Mouse (Mus musculus) ES-E14 (cell line): Measurements from ENCODE around the gene Kcnj10. TPM values are rescaled to one million over a fixed set of nuclear protein-coding genes. Genes with fewer than 3 reads are reported as not detected.

ENCODE experiments used
- DNase-seq: peaks from one replicate; pipeline ENCODE4 v3.0.0-alpha.2; 2013; ENCODE audit warnings: low read depth, low spot score
- H3K27ac ChIP-seq: 2 replicates; pipeline ENCODE4 v1.5.1; 2012; ENCODE audit warnings: low read depth, mild to moderate bottlenecking, low read length, moderate library complexity, mixed read lengths; ENCODE audit not compliant: poor library complexity, insufficient read depth, severe bottlenecking
- H3K36me3 ChIP-seq: 2 replicates; pipeline ENCODE4 v1.6.1; 2012; ENCODE audit warnings: mild to moderate bottlenecking, low read length, moderate library complexity, mixed read lengths; ENCODE audit not compliant: control insufficient read depth, poor library complexity, insufficient read depth, severe bottlenecking
- H3K4me1 ChIP-seq, 2 experiments: fragments of 150-350 bp in 1 of 2; sonication (generic) in 1 of 2; 2 replicates each; pipeline ENCODE4 v1.6.1; 2012; ENCODE audit warnings: low read length in 2 of 2, mild to moderate bottlenecking in 1 of 2, mixed read lengths in 1 of 2; ENCODE audit not compliant: control insufficient read depth in 2 of 2, insufficient read depth in 2 of 2, poor library complexity in 1 of 2
- H3K4me3 ChIP-seq, 2 experiments: fragments of 150-350 bp in 1 of 2; sonication (generic) in 1 of 2; 2 replicates each; pipeline ENCODE4 v1.5.1; 2012; ENCODE audit warnings: low read length in 2 of 2, low read depth in 1 of 2, mild to moderate bottlenecking in 1 of 2, mixed read lengths in 1 of 2; ENCODE audit not compliant: insufficient read depth in 1 of 2, poor library complexity in 1 of 2, severe bottlenecking in 1 of 2
- H3K9ac ChIP-seq: 2 replicates; pipeline ENCODE4 v1.6.1; 2012; ENCODE audit warnings: low read depth, mild to moderate bottlenecking, low read length, mixed read lengths; ENCODE audit not compliant: poor library complexity, insufficient read depth, severe bottlenecking
- H3K9me3 ChIP-seq: fragments of 150-350 bp; sonication (generic); 2 replicates; pipeline ENCODE4 v1.6.1; 2012; ENCODE audit warnings: low read depth, mild to moderate bottlenecking, low read length; ENCODE audit not compliant: control insufficient read depth, insufficient read depth
- CHD2 ChIP-seq: IDR thresholded peaks from 2 replicates; pipeline ENCODE4 v1.6.1; 2014; ENCODE audit warnings: mild to moderate bottlenecking, low read depth, low read length, inconsistent platforms
- HCFC1 ChIP-seq: IDR thresholded peaks from 2 replicates; pipeline ENCODE4 v1.6.1; 2012; ENCODE audit warnings: low read length, inconsistent platforms, borderline replicate concordance; ENCODE audit not compliant: insufficient read depth
- MAFK ChIP-seq: IDR thresholded peaks from 2 replicates; pipeline ENCODE4 v1.6.1; 2014; ENCODE audit warnings: mild to moderate bottlenecking, low read depth, low read length, inconsistent platforms; ENCODE audit not compliant: insufficient read depth
- ZC3H11A ChIP-seq: IDR thresholded peaks from 2 replicates; pipeline ENCODE4 v1.6.1; 2012; ENCODE audit warnings: low read depth, mild to moderate bottlenecking, inconsistent platforms, low read length, borderline replicate concordance
- ZNF384 ChIP-seq: IDR thresholded peaks from 2 replicates; pipeline ENCODE4 v1.6.1; 2012; ENCODE audit warnings: low read depth, low read length, inconsistent platforms
- in situ Hi-C, 2 experiments: fragments of 600-800 bp; cut with MboI; formaldehyde crosslinking; loops; one replicate each; pipeline ENCODE4 v1.15.1; 2025; ENCODE audit warnings: low sequenced_read_pairs in 2 of 2, inconsistent platforms in 1 of 2; ENCODE audit not compliant: unreplicated experiment in 2 of 2
- total RNA-seq: library from RNA; depleted of rRNA; stranded (reverse); fragments of 300-350 nt; gene quantifications from 2 replicates; pipeline ENCODE4 v1.2.3, GENCODE M21; 2012

Gene Kcnj10
- total RNA-seq, 1 experiment, result 0.80 TPM

DNA sequence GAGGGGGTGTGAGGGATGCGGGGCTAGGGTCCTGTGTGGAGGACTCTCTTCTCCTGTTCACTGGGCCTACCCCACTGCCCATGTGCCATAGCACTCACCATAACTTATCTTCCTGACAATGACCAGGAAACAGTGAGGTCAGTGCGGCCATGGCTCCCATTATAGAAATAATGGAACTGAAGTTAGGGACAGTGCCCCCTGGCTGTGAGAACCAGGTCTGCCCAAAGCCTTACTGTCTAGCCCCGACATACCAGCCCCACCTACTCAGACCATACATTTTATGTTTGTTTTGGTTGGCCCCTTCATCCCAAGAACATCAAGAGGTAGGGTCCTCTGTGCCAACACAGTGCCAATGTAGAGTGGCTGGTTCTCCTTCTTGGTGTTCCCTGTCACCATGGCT, 35.4 kb upstream of the Kcnj10 start:
- TF ChIP-seq HCFC1, result no peak
- no peak for TF ChIP-seq ZC3H11A
- TF ChIP-seq ZNF384, result no peak
- no peak for TF ChIP-seq CHD2
- no peak for TF ChIP-seq MAFK
- Histone ChIP-seq H3K36me3 (no peaks in the 10 kb centered on the region), H3K27ac (no peak overlapping the region), H3K4me1 (peaks cover 0 to 26% of the 10 kb centered on the region in 2 experiments; a peak in 2 of 4 replicates), H3K9me3 (no peaks in the 10 kb centered on the region), H3K9ac (no peak overlapping the region), H3K4me3 (no peak overlapping the region)
- no peak for DNase-seq
- in situ Hi-C loops, result no loop called here

GRCm38 (mm10) chr1:172306196-172306595, 34.8 kb upstream of the Kcnj10 start:
- Histone ChIP-seq H3K9me3 (no peaks in the 10 kb centered on the region), H3K36me3 (no peaks in the 10 kb centered on the region), H3K4me1 (peaks cover 0 to 28% of the 10 kb centered on the region in 2 experiments; a peak in 2 of 4 replicates), H3K4me3 (no peak overlapping the region), H3K9ac (no peak overlapping the region), H3K27ac (no peak overlapping the region)
- no peak for DNase-seq
- in situ Hi-C loops, result no loop called here
- TF ChIP-seq ZNF384 (no peak), HCFC1 (no peak), CHD2 (no peak), ZC3H11A (no peak), MAFK (no peak)

DNA sequence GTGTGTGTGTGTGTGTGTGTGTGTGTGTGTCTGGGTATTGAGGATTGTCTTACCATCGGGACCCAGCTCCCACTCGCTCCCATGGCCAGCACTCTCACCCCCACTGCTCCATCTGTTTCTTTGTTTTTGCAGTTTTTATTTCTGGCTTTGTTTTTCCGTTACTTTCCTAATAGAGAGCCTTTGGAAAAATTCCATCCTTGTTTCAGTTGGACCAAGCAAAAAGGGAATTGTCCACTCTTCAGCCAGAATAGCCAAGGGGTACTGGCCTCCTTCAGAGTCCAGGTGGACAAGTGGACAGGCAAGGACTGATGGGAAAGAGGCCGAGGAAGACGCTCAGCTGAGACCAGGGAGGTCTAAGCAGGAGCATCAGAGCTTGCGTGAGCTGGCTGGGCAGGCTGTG, 34.1 kb upstream of the Kcnj10 start:
- H3K36me3 ChIP-seq, result no peaks in the 10 kb centered on the region
- no peak for DNase-seq
- peaks cover 0 to 25% of the 10 kb centered on the region in 2 experiments; a peak in 2 of 4 replicates for H3K4me1 ChIP-seq
- TF ChIP-seq ZC3H11A (no peak), ZNF384 (no peak), CHD2 (no peak), HCFC1 (no peak), MAFK (no peak)
- H3K9ac ChIP-seq, result no peak overlapping the region
- H3K27ac ChIP-seq, result no peak overlapping the region
- in situ Hi-C loops, result no loop called here
- H3K9me3 ChIP-seq, result no peaks in the 10 kb centered on the region
- no peak overlapping the region for H3K4me3 ChIP-seq

DNA sequence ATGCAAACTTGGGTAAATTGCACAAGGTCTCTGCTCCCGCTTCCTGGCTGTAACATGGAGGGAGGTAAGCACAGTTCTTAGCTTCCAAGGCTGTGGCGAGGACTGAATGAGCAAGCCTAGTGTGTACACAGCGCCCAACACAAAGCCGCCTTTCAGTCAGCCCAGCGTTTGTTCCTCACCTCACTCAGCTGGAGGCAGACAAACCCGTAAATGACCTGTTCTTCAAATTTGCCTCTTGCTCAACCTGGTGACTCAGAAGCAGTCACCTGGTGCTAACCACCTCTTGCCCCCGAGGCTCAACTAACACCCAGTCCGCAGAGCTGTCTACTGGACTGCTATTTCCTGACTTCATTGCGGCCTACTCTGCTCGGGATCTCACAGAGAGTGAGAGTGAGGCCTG, 33.1 kb upstream of the Kcnj10 start:
- Histone ChIP-seq H3K36me3 (no peaks in the 10 kb centered on the region), H3K4me3 (no peak overlapping the region), H3K9ac (no peak overlapping the region), H3K9me3 (no peaks in the 10 kb centered on the region), H3K27ac (no peak overlapping the region), H3K4me1 (peaks cover 0 to 20% of the 10 kb centered on the region in 2 experiments; a peak in 2 of 4 replicates)
- no peak for TF ChIP-seq MAFK
- no peak for TF ChIP-seq ZNF384
- no peak for TF ChIP-seq ZC3H11A
- TF ChIP-seq HCFC1, result no peak
- no peak for TF ChIP-seq CHD2
- no peak for DNase-seq
- in situ Hi-C loops, result no loop called here

DNA sequence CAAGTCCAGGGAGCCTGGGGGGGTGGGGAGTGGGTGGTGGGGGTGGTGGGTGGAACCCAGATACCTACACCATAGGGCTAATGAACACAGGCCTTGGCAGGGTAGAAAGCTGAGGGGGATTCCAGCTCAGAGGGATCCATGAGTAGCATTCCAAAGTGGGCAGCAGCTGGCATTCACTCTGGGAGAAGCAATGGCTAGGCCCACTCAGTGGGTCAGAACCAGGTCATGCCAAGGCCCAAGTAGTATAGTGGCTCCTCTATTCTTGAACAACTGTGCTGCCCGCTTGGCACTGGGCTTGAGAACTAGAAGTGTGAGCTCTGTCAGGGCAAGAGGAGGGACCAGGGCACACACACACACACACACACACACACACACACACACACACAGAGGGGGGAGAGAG, 32.6 kb upstream of the Kcnj10 start:
- TF ChIP-seq HCFC1 (no peak), MAFK (no peak), ZNF384 (no peak), ZC3H11A (no peak), CHD2 (no peak)
- in situ Hi-C loops, result no loop called here
- Histone ChIP-seq H3K4me3 (no peak overlapping the region), H3K4me1 (peaks cover 0 to 15% of the 10 kb centered on the region in 2 experiments; a peak in 2 of 4 replicates), H3K27ac (no peak overlapping the region), H3K9ac (no peak overlapping the region), H3K36me3 (no peaks in the 10 kb centered on the region), H3K9me3 (no peaks in the 10 kb centered on the region)
- DNase-seq, result no peak
